Mouse (Mus musculus) embryo, embryonic 10 days (tissue): ENCODE results near the gene Ift88.
A peak's percentile ranks its signal among the peaks of the same experiment; 100 is the strongest.

ENCODE experiments used
- DNase-seq: peaks from one replicate; pipeline ENCODE4 v3.0.0-alpha.2; 2015; ENCODE audit warnings: low spot score

The Ift88 gene

DNA sequence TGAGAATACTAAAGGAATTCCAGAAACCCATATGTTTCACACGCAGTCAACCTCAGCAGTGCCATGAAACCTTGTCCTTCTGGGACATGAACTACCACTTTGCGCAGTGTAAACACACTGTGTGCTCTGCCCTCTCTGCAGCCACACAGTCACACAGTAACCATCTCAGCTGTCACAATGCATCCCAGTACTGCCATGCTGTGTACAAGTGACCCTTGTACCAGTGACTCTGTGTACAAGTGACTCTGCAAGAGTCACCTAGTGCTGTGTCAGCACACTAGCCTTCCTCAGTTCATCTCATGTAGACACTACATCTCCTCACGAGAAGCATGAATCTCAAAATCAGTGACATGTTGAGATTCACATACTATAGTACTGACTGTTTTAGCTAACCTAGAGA lies 108.7 kb downstream of the Ift88 start:
- no peak for DNase-seq

DNA sequence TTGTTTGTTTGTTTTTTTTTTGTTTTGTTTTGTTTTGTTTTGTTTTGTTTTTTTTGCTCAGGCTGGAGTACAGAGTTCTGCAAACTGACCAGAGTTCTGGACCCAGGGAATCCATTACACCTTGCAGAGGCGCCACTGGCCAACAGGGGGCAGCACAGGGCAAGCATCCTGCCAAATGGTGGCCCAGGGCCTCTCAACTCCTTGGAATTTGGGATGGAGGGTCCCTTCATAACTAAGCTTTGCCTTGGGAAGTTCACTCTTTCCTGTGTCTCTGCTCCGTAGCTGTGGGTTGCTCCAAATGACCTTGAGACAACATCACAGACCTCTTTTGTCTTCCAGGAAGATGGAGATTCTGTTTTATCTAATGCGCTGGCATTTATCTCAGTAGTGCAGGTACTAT lies 109.4 kb downstream of the Ift88 start:
- DNase-seq: peak; percentile 79

DNA sequence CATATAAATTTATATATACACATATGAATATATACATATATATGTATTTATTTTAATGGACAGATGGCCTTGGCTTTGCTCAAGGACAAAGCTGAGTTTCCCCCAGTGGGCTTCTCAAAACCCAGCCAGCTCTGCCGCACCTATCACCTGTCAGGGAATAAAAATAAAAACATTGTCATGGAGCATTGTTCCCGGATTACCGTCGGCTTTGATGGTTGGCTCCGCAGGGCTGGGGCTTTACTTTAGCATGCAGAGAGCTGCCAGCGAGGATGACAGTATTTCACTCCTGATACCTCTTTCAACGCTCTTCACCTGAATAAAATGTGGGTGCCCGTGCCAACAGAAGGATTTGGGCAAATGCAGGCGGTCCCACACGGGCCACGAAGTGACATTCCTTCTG lies 110.0 kb downstream of the Ift88 start:
- DNase-seq: no peak

DNA sequence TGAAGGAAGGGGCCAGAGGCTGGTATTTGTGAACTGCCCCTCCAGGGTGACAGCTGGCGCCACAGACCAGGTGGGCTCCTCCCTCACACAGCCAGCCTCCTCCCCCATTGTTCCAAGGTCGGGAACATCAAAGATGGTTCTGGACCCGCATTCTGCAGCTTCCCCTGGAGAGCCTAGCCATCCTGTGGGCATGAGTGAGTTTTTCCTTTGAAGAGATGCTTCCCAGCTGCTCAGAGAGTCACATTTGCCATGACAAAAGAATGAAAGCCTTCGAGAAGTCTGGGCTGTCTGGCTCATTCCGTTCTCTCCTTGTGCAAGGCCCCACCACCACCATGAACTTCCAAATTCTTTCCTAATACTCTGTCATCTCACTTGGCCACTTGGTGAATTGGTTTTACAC lies 110.5 kb downstream of the Ift88 start:
- DNase-seq: peak; percentile 14

DNA sequence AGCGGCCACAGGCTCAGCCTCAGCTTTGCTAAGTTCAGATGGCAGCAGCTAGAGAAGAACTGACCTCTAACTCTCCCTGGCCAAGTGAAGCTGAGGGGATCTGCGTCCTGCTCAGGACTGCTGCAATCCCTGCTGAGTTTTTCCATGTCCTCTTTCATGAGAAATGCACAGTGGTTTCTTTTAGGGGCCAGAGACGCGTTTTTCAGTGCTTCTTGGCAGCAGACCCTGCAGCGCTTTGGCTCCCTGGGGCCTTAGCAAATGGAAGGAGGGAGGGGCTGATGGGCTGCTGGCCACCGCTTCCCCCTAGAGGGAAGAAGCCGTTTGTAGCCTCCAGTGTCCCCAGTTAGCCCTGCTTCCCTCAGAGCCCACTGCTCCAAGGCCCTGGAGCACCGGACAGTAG lies 111.1 kb downstream of the Ift88 start:
- DNase-seq: peak; percentile 9

DNA sequence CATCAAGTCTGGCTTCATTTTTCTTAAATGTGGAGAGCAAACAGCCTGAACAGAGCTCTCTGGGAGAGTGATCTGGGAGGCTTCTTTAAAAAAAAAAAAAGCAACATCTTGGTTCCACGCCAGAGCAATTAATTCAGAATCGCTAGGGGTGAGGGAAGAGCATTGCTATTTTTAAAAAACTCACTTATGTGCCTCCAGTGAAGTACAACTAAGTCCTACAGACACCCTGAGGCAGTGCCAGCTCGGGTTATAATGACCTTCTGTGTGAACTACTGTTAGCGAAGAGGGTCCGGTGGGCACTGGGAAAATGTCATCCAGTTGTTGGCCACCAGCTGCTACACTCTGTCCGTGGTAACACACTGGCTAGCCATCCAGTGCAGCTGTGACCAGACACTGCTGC lies 111.8 kb downstream of the Ift88 start:
- DNase-seq: no peak

DNA sequence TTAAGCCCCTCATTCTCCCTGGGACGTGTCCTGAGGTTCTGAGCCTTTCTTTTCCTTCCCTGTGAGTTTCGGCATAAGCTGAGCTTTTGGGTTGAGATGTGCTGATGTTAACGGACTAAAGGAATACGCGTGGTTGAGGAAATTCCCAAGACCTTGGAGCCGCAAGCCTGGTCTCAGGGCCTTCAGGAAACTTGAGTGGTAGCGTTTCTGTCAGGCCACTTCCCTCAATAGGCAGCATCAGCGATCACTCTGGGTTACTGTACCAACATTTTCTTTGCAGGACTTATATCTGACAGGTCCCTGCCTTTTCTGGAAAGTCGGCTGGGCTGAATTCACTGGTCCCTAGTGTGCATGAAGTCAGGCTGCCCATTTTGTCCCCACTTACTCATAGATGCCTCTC lies 113.0 kb downstream of the Ift88 start:
- peak; percentile 16 for DNase-seq

DNA sequence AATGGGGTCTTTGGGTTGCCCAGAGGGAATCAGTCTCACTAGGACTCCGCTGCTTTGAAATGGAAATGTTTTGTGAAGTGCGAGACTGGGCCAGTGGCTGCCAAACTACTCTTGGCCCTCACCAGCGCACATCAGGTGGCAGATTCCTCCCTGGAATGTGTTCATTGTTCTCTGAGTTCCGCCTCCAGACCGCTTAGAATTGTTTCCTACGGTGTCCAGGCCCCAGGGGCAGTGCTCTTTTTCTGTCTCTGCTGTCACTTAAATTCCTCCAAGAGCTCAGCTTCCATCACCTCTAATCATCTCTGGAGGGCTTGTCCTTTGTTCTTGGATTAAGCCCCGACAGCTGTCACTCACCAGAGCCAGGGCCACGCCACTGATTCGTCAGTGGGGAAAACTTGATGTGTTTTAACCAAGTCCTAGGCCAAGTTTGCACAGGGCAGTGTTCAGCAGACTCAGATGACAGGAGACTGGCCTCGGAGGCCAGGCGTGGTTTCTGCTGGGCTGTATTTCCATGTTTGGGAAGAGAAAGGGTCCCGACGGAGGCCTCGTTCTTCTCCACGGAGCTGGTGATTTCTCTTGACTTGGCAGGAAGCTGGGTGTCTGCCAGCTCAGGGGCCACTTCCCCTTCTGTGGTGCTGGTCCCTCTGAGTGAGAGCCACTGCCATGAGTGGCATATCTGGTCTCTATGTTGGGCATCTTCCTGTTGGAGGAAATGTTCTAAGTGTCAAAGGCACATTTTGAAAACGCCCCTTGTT lies 113.6 kb downstream of the Ift88 start:
- DNase-seq: peak; percentile 59

DNA sequence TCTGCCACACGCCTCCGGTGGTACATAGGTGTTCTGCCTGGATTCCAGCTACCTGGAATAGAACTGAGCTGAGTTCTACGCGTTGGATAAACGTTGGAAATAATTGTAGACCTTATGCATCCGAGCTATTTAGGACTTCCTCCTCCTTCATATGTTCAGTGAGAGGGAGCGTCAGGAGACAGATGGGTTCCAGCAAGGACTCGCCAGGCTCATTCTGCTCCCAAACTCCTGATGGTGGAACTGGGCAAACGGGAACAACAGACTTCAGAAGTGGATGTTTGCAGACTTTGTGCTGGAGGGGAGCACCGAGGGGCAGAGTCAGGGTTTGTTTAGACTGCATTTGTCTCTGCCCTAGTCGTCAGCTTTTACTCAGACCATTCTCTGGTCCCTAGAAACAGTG lies 116.8 kb downstream of the Ift88 start:
- no peak for DNase-seq

DNA sequence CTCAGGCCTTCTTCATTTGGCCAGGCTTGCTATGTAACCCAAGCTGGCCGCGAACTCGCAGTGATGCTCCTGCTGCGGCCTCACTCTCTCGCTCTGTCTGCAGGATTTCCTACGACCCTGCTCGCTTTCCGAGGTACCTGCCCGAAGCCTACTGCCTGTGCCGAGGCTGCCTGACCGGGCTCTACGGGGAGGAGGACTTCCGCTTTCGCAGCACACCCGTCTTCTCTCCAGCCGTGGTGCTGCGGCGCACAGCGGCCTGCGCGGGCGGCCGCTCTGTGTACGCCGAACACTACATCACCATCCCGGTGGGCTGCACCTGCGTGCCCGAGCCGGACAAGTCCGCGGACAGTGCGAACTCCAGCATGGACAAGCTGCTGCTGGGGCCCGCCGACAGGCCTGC lies 118.4 kb downstream of the Ift88 start:
- DNase-seq: no peak

DNA sequence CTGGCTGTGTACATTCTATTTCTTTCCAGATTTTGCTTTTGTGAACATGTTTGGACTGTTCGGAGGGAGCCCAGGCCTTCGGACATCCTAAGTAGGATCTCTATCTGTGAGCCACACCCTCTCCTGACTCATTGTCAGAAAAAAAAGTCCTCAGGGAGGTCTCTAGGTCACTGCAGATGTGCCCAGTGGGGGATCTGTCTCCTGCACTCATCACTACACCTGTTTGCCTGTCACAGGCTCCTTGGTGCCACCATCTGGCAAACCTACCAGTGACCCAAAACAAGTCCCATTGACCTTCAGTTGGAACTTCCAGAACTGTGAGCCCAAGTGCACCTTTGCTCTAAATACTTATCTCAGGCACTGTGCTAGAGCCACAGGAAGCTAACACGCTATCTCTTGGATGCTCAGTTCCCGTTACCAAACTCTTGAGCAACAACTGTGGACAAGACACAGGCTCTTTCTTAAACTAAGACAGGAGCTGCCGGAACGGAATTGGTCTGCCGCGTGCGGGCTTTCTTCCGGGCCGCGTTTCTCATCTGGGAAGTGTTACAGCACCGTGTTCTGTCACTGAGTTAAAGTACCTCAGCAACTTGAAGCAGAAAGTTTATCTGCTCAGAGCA lies 119.7 kb downstream of the Ift88 start:
- no peak for DNase-seq

DNA sequence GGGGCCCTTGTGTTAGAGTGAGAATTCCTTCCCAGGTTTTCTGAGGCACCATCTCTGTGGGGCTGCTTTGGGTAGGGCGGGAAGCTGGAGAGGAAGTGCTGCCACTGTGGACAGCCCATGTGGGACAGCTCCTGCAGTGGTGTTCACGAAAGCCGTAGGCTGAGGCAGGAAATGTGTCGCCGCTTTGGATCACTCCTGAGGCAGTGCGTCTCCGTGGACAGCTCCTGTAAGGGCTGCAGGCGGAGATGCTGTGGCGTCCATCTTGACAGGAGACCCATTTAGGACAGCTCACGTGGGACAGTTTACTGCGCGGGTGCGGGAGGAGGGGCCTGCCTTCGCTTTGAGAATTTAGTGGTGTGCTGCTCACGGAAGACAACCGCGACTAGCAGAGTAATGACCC lies 121.7 kb downstream of the Ift88 start:
- no peak for DNase-seq

DNA sequence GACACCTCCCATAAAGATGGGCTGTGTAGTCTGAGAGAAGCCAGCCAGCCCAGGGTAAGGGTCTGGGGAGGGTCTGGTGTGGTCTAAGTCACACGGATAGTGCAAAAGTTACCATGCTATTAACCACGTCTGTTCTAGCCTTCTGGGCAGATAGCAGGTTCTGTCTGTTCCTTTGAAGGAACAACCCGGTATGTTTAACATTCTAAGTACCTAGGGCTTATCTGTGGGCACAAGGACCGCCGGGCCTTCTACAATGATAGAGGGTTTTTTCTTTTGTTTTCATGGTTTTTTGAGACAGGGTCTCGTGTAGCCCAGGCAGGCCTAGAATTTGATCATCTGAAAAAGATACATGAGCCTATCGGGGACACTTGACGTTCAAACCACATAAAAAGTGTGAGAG lies 122.3 kb downstream of the Ift88 start:
- DNase-seq: no peak

DNA sequence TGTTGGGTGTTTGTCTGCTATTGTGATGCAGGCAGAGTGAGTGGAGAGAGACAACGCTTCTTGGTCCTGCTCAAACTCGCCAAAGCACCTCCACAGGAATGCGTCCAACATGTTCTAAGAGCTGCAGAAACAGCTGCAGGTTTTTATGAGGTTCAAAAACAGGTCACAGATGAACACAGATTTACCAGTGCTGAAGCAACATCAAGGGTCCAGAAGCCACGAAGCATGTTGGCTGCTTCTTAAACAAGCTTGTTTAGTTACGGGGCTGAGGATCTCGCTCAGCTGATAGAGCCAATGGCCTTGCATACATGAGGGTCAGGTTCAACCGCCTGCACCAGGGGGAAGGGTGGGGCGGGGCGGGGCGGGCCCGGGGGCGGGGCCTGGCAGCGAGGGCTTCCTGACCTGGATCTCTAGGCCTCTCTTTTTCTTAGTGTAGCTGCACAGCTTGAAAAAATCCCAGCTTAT lies 122.7 kb downstream of the Ift88 start:
- DNase-seq: peak; percentile 48

DNA sequence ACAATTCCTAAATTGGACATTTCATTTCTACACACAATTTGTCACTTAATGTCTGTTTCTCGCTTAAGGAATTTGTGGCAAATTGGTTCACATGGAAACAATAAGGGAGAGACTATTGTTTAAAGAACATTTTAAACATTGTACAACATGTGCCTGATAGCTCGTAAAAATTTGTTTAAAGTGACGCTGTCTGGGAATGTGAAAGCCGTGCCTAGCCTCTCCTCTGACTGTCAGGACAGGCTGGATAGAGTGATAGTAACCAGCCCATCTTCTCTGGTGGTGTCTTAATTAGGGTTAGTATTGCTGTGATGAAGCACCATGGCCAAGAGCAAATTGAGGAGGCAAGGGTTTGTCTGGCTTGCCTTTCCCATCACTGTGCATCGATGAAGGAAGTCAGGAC lies 123.2 kb downstream of the Ift88 start:
- no peak for DNase-seq

DNA sequence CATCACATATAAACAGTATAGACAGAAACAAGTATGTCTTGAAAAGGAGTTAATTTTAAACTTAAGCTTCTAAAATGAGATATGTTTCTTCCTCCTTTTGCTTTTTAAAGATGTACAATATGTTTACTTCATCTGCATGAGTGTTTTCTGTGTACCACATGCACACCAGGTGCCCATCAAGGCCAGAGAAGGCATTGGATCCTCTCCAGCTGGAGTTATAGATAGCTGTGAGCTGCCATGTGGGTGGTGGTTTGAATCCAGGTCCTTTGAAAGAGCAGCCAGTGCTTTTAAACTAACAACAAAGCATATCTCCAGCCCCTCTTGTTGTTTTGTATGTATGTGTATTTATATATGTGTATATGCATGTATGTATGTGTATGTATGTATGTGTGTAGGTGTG lies 129.1 kb downstream of the Ift88 start:
- no peak for DNase-seq

DNA sequence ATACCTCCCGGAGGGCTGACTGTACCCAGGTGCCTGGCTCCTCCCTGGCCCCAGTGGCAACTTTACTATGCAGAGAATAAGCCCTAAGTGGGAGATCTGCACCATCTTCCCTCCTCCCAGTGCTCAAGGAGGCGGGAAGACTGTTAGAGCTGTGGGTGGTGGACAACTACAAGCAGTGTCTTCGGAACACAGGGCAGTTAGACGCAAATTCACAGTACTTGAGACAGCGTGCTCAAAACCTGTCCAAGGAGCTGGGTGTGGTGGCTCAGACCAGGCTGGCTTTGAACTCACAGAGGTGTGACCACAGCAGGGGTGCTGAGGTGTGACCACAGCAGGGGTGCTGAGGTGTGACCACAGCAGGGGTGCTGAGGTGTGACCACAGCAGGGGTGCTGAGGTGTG lies 130.6 kb downstream of the Ift88 start:
- no peak for DNase-seq

DNA sequence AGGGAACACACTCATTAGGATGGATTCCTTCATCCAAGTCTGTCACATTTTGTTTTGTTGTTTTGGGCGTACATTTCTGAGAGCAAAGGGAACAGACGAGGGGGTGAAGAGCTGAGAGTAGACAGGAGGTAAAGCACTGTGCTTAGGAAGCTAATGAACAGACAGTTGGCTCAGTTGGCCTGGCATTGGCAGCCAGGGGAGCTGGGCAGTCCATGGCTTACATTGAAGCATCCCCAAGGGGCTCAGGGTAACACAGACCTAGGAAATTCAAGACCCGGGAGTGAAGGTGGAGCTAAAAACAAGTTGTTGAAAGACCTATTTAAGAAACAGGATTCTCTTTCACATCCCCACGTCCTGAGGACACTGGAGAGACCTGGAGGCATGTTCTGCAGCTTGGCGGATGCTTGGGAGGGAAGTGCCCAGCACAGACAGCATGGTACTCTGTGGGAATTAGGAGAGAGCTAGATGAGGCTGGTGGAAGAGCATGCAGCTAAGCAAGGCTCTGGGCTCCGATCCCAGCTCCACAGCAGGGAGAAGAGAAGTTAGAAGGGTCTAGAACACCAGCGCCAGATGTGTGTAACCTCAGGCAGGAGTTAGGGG lies 131.7 kb downstream of the Ift88 start:
- DNase-seq: no peak

DNA sequence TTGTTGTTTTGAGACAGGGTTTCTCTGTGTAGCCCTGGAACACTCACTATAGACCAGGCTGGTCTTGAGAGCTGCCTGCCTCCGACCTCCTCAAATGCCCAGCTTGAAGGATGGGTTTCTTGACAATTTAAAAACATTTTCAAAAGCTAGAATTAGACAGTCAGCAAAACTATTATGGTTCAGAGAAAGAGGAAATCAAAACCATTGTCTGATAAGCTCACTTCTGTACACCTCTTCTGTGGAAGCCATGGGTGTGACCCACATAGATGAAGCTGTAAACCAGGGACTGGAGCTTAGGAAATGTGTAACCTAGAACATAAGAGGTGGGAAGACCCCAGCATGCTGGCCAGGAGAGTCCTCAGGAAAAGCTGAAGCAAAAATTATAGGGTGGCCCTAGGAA lies 133.1 kb downstream of the Ift88 start:
- no peak for DNase-seq

DNA sequence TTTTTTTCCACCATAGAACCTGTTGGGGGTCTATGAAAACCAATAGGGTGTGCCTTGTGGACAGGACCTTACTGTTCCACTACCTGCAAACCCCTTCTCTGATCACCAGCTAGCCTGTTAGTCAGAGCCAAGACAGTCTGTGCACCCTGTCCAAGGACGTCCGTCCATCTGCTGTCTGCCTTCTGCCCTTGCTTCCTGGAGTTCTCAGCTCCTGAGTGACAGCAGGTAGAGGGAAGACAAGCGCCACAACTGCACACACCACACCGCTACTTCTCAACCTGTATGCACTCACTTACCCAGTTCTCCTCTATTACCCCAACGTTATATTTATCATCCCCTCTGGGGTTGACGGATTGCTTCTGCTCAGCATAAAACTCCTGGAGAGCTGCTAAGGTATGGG lies 141.8 kb downstream of the Ift88 start:
- no peak for DNase-seq
